Mouse (Mus musculus) G1E-ER4 (cell line): ENCODE measurements around the gene Myo16. TPM values are rescaled to one million over a fixed set of nuclear protein-coding genes. Genes with fewer than 3 reads are reported as not detected.

Experiments
- GATA1 ChIP-seq: IDR thresholded peaks from one replicate; pipeline ENCODE4 v1.8.0; 2012; ENCODE audit warnings: low read length, inconsistent platforms
- polyA plus RNA-seq: library from polyadenylated mRNA; stranded (reverse); fragments of >175 nt; gene quantifications from 2 replicates; pipeline ENCODE4 v1.2.3, GENCODE M21; 2012

Gene Myo16
- polyA plus RNA-seq, 1 experiment, result 0.04 TPM

GRCm38 (mm10) chr8:10224305-10224971, 70.7 kb downstream of the Myo16 start:
- TF ChIP-seq GATA1, result no peak

- no peak for TF ChIP-seq GATA1
Measured at GRCm38 (mm10) chr8:10225018-10225417, 71.3 kb downstream of the Myo16 start.

GRCm38 (mm10) chr8:10230746-10231369, 77.1 kb downstream of the Myo16 start:
- no peak for TF ChIP-seq GATA1

- no peak for TF ChIP-seq GATA1
Measured at GRCm38 (mm10) chr8:10234516-10234915, 80.8 kb downstream of the Myo16 start.

GRCm38 (mm10) chr8:10243344-10243743, 89.6 kb downstream of the Myo16 start:
- TF ChIP-seq GATA1, result no peak

- no peak for TF ChIP-seq GATA1
Measured at GRCm38 (mm10) chr8:10249156-10249555, 95.4 kb downstream of the Myo16 start.

- TF ChIP-seq GATA1, result no peak
Measured at GRCm38 (mm10) chr8:10255741-10256140, 102.0 kb downstream of the Myo16 start.

GRCm38 (mm10) chr8:10256563-10256962, 102.9 kb downstream of the Myo16 start:
- TF ChIP-seq GATA1, result no peak

GRCm38 (mm10) chr8:10270094-10270493, 116.4 kb downstream of the Myo16 start:
- no peak for TF ChIP-seq GATA1

- no peak for TF ChIP-seq GATA1
Measured at GRCm38 (mm10) chr8:10292600-10292999, 138.9 kb downstream of the Myo16 start.

GRCm38 (mm10) chr8:10300797-10301196, 147.1 kb downstream of the Myo16 start:
- no peak for TF ChIP-seq GATA1

GRCm38 (mm10) chr8:10303061-10303460, 149.3 kb downstream of the Myo16 start:
- TF ChIP-seq GATA1, result no peak

GRCm38 (mm10) chr8:10303992-10304391, 150.3 kb downstream of the Myo16 start:
- no peak for TF ChIP-seq GATA1

- no peak for TF ChIP-seq GATA1
Measured at GRCm38 (mm10) chr8:10304721-10305120, 151.0 kb downstream of the Myo16 start.

- TF ChIP-seq GATA1, result no peak
Measured at GRCm38 (mm10) chr8:10307345-10307744, 153.6 kb downstream of the Myo16 start.

- no peak for TF ChIP-seq GATA1
Measured at GRCm38 (mm10) chr8:10307770-10308476, 154.2 kb downstream of the Myo16 start.

- TF ChIP-seq GATA1, result no peak
Measured at GRCm38 (mm10) chr8:10310470-10310869, 156.8 kb downstream of the Myo16 start.
